Mouse (Mus musculus): ENCODE measurements around the gene Tmem132c.

DNA sequence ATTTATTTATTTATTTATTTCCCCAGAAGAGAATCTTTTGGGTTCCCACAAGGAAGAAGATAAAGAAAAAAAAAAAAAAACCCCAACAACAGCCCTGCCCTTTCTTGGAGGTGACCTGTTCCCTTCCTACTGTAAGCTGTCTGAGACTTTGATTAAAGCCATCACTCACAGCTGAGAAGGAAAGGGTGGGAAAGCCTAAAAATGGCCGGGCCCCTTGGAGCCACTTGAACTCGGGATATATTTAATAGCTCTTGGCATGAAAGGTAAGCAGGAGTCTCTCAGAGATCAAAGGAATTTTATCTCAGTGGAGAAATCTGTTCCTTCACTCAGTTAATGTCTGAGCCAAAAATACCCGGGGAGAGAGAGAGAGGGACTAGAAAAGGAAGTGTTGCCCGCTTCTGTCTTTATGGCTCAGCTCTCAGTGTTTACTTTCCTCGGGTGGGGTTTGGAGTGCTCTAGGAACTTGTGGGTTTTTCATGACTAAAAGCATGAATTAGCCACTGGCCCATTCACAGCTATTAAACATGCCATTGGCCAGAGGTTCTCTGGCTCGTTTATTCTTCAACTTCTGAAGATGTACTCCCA, 41.0 kb downstream of the Tmem132c start:
- TF ChIP-seq POLR2A (IDR thresholded peaks at IDR 0.05; ENCODE audit: control insufficient read depth, low read depth, low read length) (no peak), CTCF (IDR thresholded peaks at IDR 0.05; ENCODE audit: control insufficient read depth, insufficient read depth, insufficient replicate concordance, low read depth, low read length) (no peak)

Measured in testis, adult 2 months (tissue).